Mouse (Mus musculus) macrophage (primary cell): ENCODE results near the gene Tmem108. TPM values are rescaled to one million over a fixed set of nuclear protein-coding genes. Genes with fewer than 3 reads are reported as not detected.

Experiments used
- H3K27ac ChIP-seq: fragments of 350-480 bp; formaldehyde crosslinking; 2 replicates; pipeline ENCODE4 v1.9.0; 2021
- H3K36me3 ChIP-seq: fragments of 350-480 bp; formaldehyde crosslinking; 2 replicates; pipeline ENCODE4 v1.9.0; 2021; ENCODE audit errors: inconsistent target
- H3K4me3 ChIP-seq: fragments of 350-480 bp; formaldehyde crosslinking; 2 replicates; pipeline ENCODE4 v1.9.0; 2021; ENCODE audit errors: inconsistent target
- H3K79me2 ChIP-seq: fragments of 350-480 bp; formaldehyde crosslinking; 2 replicates; pipeline ENCODE4 v1.9.0; 2021; ENCODE audit errors: inconsistent target
- WGBS: methylation state at CpG from one replicate; pipeline ENCODE4 v1.1.7; 2026; ENCODE audit warnings: inconsistent platforms; ENCODE audit not compliant: missing documents; 5-methylcytosine and 5-hydroxymethylcytosine counted together
- polyA plus RNA-seq: library from polyadenylated mRNA; stranded (reverse); fragments of 250-400 nt; gene quantifications from 3 replicates; pipeline ENCODE4 v1.2.4, GENCODE M21; 2018; ENCODE audit warnings: inconsistent platforms

Gene Tmem108
- polyA plus RNA-seq, 1 experiment from 2014 or later = not detected

DNA sequence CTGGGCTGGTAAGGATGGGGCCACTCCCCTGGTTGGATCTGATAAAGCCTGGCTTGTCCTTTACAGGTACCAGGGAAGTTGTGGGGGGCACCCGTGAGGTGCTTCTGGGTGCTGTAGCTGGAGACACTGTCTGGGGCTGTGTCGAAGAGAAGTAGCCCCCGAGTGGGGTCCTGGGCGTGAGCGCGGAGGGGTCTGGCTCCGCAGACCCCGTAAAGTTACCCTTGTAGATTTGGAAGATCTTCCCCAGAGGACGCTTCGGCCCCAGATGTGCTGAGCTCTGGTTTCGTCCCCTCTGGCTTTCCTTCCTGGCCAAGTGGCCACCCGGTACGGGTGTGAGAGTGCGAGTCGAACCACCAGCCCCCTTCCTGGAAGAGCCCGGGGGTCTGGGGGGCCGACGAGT, 262.3 kb downstream of the Tmem108 start:
- WGBS = 93% methylated on average over 18 of the region's 18 CpGs
- Histone ChIP-seq H3K27ac (no peak overlapping the region), H3K36me3 (no peaks in the 10 kb centered on the region), H3K4me3 (no peak overlapping the region), H3K79me2 (no peaks in the 10 kb centered on the region)

DNA sequence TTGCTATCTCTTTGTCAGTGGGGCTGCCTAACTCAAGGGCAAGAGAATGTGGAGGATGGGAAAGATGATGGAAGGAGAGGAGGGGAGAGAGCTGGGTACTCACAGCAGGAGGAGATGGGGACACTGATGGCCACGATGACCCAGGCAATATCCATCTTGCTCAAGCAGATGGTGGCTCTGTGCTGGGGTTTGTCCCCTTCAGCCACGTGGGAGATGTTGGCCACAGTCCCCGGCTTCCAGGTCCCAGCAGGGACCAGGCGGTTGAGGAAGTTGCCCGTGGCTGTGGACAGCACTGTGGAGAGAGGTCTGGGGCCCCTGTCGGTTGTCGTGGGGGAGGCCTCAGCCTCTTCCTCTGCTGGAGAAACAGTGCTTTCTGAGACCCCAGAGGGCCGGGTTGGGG, 262.9 kb downstream of the Tmem108 start:
- H3K27ac ChIP-seq = no peak overlapping the region
- H3K79me2 ChIP-seq = no peaks in the 10 kb centered on the region
- H3K36me3 ChIP-seq = no peaks in the 10 kb centered on the region
- H3K4me3 ChIP-seq = no peak overlapping the region
- 7% methylated on average over 8 of the region's 8 CpGs for WGBS

DNA sequence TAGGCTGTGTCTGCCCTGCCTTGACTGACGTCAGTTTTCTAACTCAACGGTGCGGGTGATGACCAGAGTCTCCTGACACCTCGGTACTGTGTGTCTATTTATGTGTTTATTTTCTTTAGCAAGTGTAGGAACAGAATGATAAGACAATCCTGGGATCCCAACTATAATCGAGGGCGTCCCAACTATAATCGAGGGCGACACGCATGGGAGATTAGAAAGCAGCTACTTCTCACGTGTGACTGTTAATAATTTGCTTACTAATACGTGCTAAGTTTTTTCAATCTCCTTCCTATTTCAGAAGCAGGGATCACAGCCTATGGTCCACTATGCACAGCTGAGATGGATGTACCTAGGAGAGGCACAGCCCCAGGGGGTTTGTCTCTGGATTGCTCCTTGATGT, 266.2 kb downstream of the Tmem108 start:
- no peaks in the 10 kb centered on the region for H3K36me3 ChIP-seq
- H3K27ac ChIP-seq = no peak overlapping the region
- no peaks in the 10 kb centered on the region for H3K79me2 ChIP-seq
- 93% methylated on average over 11 of the region's 11 CpGs for WGBS
- no peak overlapping the region for H3K4me3 ChIP-seq

DNA sequence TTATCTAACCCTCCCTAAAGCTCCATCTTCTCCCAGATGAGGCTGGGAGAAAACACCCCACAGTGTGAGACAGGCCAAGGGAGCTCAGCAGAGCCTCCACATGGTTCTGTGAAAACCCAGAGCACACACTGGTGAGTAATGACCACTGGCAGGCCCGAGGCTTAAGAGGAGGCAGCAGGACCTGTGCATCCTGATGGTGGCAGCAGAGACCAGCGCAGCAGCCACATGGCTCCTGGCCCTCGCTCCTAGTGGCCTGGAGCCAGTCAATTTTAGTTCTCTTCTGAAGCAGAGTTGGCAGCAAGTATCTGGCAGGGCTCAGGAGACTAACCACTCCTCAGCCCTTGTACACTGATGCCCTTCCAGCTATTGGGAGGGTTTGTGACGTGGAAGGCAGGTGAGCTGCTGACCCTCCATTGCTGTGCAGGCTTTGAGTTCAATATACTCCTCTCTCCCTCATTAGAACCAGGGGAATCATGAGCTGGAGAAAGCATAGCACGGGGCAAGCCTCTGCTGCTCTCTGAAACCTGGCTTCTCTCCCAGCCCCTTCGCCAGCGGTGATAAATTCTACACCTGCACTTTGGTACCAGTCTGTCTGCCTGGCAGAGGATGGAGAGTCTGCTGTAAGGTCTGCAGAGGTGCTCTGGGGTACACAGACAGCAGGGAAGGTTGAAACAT, 267.2 kb downstream of the Tmem108 start:
- no peaks in the 10 kb centered on the region for H3K79me2 ChIP-seq
- 50% methylated on average over 7 of the region's 7 CpGs for WGBS
- H3K36me3 ChIP-seq = no peaks in the 10 kb centered on the region
- no peak overlapping the region for H3K27ac ChIP-seq
- no peak overlapping the region for H3K4me3 ChIP-seq

DNA sequence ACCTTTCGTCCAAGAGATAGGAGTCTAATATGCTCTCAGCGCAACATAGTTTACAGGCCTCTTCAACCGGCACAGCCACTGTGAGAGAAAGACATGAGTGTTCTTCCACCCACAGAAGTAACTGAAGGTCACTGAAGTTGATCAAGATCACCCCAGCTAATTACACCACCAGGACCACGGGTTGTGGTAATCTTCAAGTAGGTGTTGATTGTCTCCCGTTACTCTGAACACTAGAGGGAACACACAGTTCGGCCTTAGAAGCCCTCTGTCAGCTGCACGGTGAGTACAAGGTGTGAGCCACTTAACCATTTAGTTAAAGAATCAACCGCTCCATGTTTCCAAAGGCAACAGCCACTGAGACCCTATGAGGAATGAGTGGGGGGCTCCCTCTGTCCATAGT, 269.7 kb downstream of the Tmem108 start:
- Histone ChIP-seq H3K36me3 (no peaks in the 10 kb centered on the region), H3K4me3 (no peak overlapping the region), H3K27ac (no peak overlapping the region), H3K79me2 (no peaks in the 10 kb centered on the region)
- WGBS = 85% methylated on average over 8 of the region's 8 CpGs

DNA sequence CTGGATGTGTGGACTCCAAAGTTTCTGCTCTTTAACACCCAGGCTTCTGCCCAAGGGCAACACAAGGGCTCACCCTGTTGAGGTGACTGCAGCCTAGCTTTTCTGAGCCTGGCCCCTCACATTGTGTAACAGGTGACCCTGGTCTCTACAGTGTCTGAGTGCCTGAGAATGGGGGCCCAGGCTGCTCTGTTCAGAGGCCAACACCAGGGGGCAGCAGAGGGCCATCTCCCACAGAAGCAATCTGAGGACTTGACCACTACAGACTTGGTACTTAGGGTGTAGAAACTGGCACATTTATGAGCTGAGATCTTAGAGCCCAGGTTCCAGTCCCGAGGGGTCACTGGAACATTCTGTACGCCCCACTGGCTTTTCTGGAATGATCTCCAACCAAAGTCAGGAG, 271.2 kb downstream of the Tmem108 start:
- H3K36me3 ChIP-seq = no peaks in the 10 kb centered on the region
- H3K79me2 ChIP-seq = no peaks in the 10 kb centered on the region
- no peak overlapping the region for H3K4me3 ChIP-seq
- WGBS = 26% methylated on average over 2 of the region's 2 CpGs
- no peak overlapping the region for H3K27ac ChIP-seq

DNA sequence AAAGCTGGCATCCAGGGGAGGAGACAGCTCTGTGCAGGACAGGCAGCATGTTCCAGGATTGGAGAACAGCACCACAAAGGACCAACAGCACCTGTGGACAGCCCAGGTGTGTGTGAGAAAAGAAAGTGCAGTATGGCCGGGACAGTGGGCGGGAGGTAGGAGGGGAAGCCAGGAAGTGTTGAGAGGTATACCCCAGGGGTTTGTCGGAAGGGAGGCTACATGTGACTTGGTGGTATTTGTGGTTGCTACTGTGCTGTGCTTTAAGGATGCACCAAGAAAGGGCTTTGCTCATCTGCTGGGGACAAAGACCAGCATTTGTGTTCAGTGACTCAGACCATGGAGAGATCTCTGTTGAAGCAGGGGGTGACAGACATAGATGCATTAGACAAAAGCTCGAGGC, 271.8 kb downstream of the Tmem108 start:
- 45% methylated on average over 3 of the region's 4 CpGs for WGBS
- Histone ChIP-seq H3K36me3 (no peaks in the 10 kb centered on the region), H3K4me3 (no peak overlapping the region), H3K79me2 (no peaks in the 10 kb centered on the region), H3K27ac (no peak overlapping the region)

DNA sequence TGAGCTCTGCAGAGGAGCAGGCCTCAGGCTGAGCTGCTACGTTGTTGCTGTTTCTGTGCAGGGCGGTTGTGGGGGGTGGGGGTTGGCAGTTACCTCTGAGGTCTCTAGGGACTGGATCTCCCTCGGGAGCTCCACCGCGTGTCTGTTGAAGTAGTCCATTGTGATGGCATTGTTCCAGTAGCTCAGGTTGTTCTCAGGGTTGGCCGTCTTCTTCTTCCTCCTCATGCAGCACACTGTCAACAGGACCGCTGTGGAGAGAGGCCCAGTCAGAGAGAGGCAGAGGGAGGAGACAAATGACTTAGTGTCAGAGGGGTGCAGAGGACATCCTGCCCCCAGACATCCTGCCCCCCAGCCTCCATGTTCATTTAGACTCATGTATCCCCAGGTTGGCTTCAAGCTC, 272.5 kb downstream of the Tmem108 start:
- whole genome bisulfite sequencing = 52% methylated on average over 7 of the region's 7 CpGs
- no peak overlapping the region for H3K4me3 ChIP-seq

DNA sequence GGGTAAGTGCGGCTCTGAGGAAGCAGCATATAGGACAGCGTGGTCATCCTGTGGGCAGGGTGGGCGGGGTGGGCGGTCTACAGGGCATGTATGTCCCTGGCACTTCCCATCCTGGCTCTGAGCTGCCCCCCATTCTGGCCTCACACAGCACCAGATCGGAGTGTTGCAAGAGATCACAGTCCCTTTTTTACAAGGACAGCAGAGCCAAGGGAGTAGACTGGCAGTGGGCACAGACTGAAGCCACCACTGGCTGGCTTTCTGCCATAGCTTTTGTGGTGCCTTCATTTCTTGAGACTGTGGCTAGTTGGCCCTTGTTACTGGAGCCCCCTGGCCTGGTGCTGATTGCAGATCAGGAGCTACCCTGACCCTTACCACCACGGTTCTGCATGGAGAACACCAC, 275.4 kb downstream of the Tmem108 start:
- WGBS = 11% methylated on average over 6 of the region's 6 CpGs
- Histone ChIP-seq H3K36me3 (no peaks in the 10 kb centered on the region), H3K27ac (no peak overlapping the region), H3K4me3 (no peak overlapping the region), H3K79me2 (no peaks in the 10 kb centered on the region)

More for the DNA sequence above, 272.5 kb downstream of the Tmem108 start:
- H3K27ac ChIP-seq = no peak overlapping the region
- no peaks in the 10 kb centered on the region for H3K79me2 ChIP-seq
- H3K36me3 ChIP-seq = no peaks in the 10 kb centered on the region

DNA sequence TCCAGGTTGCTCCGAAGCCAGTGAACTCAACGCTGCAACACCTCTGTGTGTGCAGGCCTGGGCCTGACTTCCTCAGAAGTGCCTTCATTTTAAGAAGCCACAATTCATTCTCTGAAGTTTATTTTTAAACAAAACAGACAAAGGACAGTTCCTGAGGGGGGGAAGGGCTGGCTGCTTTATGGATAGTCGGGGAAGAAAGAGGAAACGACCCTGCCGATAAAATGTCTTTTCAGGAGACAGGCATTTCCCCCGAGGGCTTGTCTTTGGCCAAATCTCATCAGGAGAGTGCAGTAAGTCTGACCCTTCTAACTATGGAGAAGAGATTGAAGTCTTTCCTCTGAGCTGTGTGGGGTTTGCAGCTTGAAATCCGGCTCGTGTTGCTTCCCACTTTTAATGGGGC, 276.0 kb downstream of the Tmem108 start:
- WGBS = 8% methylated on average over 8 of the region's 8 CpGs
- H3K79me2 ChIP-seq = no peaks in the 10 kb centered on the region
- no peaks in the 10 kb centered on the region for H3K36me3 ChIP-seq
- H3K4me3 ChIP-seq = no peak overlapping the region
- no peak overlapping the region for H3K27ac ChIP-seq

DNA sequence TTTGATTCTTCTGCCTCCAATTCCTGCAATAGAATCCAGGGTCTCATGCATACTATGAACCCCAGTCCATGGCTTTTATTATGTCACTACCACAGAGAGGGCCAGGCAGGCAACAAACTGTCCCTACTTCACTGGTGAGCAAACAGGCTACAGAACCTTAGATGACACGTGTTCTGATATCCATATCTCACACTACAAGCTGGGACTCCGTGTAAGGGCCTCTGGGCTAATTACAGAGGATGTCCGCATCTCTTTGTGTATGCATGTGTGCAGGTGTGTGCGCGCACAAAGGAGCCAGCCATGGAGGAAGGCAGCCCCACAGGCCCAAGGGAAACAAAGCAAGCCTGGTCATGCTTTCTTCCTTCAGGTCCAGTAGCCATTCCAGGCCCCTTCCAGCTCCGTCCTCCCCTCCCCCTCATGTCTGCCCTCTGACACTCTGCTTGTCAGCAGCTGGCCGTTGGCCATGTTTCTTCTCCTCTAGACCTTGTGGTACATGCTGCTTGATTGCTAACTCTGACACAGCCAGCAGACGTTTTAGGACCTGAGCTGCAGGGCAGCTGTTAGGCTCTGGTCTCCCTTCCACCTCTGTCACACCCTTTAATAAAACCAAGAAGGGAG, 280.9 kb downstream of the Tmem108 start:
- WGBS = 79% methylated on average over 8 of the region's 8 CpGs
- no peaks in the 10 kb centered on the region for H3K36me3 ChIP-seq
- no peak overlapping the region for H3K4me3 ChIP-seq
- no peaks in the 10 kb centered on the region for H3K79me2 ChIP-seq
- H3K27ac ChIP-seq = no peak overlapping the region

DNA sequence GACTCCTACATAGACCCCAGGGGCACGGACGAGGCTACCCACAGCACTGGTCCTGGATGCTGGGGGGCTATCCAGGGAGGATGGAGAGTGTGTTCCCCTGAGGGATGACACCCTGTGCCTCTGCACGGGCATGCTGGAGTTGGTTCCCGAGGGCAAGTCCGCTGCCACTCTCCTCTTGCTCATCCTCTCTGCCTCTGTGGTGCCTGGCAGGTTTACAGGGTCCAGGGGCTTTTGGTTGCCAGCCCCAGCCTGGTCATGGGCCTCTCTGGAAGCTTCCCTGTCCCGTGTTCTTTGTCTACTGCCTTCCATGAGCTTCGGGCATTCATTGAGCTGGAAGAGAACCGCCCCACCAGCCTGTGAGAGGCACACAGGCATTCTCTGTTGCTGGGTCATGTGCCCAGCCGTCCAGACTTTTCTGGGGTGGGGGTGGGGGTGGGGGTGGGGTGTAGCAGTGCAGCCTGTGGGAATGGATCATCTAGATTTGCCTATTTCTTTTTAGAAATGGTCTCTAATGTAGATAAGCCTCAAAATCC, 281.5 kb downstream of the Tmem108 start, which contains the start of gene Bfsp2:
TSS of gene Bfsp2 (minus strand) at position 377 of the 533 bp plus-strand sequence.
- Histone ChIP-seq H3K36me3 (no peaks in the 10 kb centered on the region), H3K27ac (no peak within 1 kb of the TSS), H3K4me3 (no peak within 1 kb of the TSS), H3K79me2 (no peaks in the 10 kb centered on the region)
- 77% methylated on average over 9 of the region's 9 CpGs for WGBS

DNA sequence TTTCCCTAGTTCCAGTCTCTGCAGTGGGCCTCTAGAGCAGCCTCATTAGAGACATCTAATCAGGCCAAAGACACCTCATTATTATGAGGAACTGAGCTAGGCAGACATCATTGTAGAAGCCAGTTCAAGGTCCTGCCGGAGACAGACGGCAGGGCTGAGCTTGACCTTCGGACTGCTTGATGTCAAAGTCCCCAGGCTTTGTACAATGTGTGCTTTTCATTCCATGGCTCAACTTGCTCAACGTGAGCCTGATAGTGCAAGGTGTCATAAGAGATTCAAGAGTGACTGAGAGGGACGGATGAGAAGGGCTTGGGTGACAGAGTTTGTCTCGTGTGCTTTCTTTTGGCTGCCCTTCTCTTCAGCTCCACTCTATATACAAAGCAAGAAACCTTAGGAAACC, 286.2 kb downstream of the Tmem108 start:
- H3K4me3 ChIP-seq = no peak overlapping the region
- no peaks in the 10 kb centered on the region for H3K79me2 ChIP-seq
- H3K27ac ChIP-seq = no peak overlapping the region
- WGBS = 93% methylated on average over 6 of the region's 6 CpGs
- no peaks in the 10 kb centered on the region for H3K36me3 ChIP-seq

DNA sequence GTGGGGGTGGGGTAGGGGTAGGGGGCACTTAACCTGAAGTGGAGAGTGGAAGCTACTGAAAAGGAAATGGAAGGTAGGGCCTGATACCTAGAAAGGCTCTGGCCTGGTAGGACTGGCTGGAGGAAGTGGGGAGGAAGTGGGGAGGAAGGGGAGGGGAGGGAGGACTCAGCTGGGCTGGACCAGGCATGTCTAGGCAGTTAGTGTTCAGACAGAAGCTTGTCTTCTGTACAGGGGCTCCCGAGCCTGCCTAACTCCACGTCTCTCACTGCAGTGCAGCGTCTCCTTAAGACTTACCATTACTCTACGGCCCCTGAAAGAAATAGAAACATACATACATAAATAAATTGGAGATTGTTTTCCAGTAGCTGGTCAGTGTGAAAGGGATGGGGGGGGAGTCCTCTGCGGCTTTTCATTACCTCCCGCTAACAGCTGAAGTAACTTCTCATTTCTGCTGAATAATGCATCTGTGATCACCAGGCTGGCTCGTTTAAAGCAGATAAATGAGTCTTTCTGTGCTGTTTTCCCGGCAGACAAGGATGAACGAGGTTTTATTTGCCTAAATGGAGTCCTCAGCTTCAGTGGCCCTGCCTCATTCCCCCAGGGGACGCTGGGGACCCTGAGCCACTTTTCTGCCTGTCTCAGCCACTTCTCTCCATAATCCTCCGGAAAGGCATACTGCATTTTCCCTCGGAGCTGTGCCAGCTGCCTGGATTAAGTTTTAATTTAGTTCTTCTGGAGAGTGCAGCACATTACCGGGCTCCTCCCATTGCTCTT, 287.5 kb downstream of the Tmem108 start:
- Histone ChIP-seq H3K27ac (no peak overlapping the region), H3K79me2 (no peaks in the 10 kb centered on the region), H3K36me3 (no peaks in the 10 kb centered on the region), H3K4me3 (no peak overlapping the region)
- WGBS = 9% methylated on average over 13 of the region's 13 CpGs

DNA sequence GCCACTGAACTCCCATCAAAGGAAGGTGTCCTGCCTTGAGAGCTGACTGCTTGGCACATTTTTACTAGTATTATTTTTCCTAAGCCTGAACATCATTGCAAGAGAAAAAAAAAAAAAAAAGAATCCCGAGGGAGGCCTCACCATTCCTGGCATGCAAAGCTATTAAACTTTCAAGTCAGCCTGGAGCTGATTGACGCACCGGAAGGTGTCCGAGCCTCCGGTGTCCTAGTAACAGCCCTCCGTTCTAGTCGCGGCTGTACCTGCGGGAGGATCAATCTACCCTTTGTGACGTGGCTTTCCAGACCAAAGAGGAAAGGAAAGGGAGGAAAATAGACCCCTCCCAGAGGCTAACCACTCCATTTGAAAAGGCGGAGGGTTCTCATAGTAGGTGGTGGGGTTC, 289.9 kb downstream of the Tmem108 start:
- H3K27ac ChIP-seq = no peak overlapping the region
- WGBS = 89% methylated on average over 11 of the region's 11 CpGs
- no peaks in the 10 kb centered on the region for H3K36me3 ChIP-seq
- H3K4me3 ChIP-seq = no peak overlapping the region
- H3K79me2 ChIP-seq = no peaks in the 10 kb centered on the region
